In the genomic region with DNA sequence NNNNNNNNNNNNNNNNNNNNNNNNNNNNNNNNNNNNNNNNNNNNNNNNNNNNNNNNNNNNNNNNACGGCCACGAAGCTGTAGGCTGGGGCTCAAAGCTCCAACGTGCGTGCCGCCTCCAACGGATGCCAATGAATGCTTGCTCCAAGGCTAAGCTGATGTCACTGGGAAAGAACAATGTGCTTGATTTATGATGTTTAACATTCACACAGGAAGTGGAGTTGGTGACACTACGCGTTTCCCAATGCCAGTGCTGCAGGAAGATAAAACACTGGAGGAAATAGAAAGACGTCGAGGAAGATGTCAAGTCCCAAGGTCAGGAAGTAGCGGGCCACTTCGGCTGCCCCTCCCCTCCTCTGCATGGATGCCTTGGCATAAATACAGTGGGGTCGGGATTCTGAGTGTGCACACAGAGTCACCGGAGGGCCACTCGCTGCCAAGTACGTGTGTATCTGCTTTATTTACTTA, we compare ENCODE assay signal across 11 mouse cellular contexts.
DNase-seq lines count a peak whose midpoint lies in the region; ATAC-seq lines count a peak whose summit lies in the region.
"Had no signal": no experiment of that assay in that cellular context is flagged by ENCODE, and none has a peak within 500 bp of the region (broad histone marks: within the 10 kb centered on the region; RNA-seq: fewer than 3 reads in every experiment).

No protein-coding gene starts in this region.

- DNase-seq in adrenal gland, adult 8-10 months: peak; percentile 58
- peak; percentile 8 for DNase-seq in brain, adult 2 months (ENCODE audit: low read depth, low spot score)
- DNase-seq in kidney, postnatal 14 days: peak; percentile 48
- DNase-seq in gastrocnemius, postnatal 10 days: no peak
- no peak for DNase-seq in cerebellum, adult 9-10 months
- no peak for DNase-seq in heart, embryonic 10.5 days (ENCODE audit: low spot score)
- no peak for DNase-seq in hindbrain, embryonic 14.5 days (ENCODE audit: low spot score)
- DNase-seq: cerebellum, adult 11-12 months; gastrocnemius, postnatal 14 days; midbrain, embryonic 14.5 days had no signal

- H3K27ac ChIP-seq in lung, embryonic 15.5 days: peak overlapping the region; percentile 70
- H3K27ac ChIP-seq in heart, embryonic 10.5 days: no peak overlapping the region
- H3K27ac ChIP-seq in hindbrain, embryonic 14.5 days: no peak overlapping the region

- H3K36me3 ChIP-seq in lung, embryonic 15.5 days: no peaks in the 10 kb centered on the region
- no peaks in the 10 kb centered on the region for H3K36me3 ChIP-seq in heart, embryonic 10.5 days
- no peaks in the 10 kb centered on the region for H3K36me3 ChIP-seq in hindbrain, embryonic 14.5 days (replicated peaks; ENCODE audit: control insufficient read depth, insufficient read depth)

- WGBS in lung, embryonic 15.5 days: 26% methylated on average over 16 of the region's 16 CpGs
- 68% methylated on average over 16 of the region's 16 CpGs for WGBS in heart, embryonic 10.5 days
- 68% methylated on average over 16 of the region's 16 CpGs for WGBS in hindbrain, embryonic 14.5 days

- H3K9ac ChIP-seq in lung, embryonic 15.5 days: no peak overlapping the region
- H3K9ac ChIP-seq in hindbrain, embryonic 14.5 days: no peak overlapping the region

- no peaks in the 10 kb centered on the region for H3K27me3 ChIP-seq in lung, embryonic 15.5 days
- no peaks in the 10 kb centered on the region for H3K27me3 ChIP-seq in heart, embryonic 10.5 days (ENCODE audit: insufficient read depth, poor library complexity, severe bottlenecking)
- H3K27me3 ChIP-seq in hindbrain, embryonic 14.5 days (ENCODE audit: control insufficient read depth, insufficient read depth, low read length): no peaks in the 10 kb centered on the region

- H3K9me3 ChIP-seq in lung, embryonic 15.5 days: no peaks in the 10 kb centered on the region
- H3K9me3 ChIP-seq in heart, embryonic 10.5 days: 0 out of 2 replicates have a peak, but pooled peaks cover 3% of the 10 kb centered on the region
- H3K9me3 ChIP-seq in hindbrain, embryonic 14.5 days (ENCODE audit: control insufficient read depth, low read length): no peaks in the 10 kb centered on the region

- ATAC-seq in lung, embryonic 15.5 days (ENCODE audit: borderline replicate concordance, extremely low read depth, low FRiP score, low TSS enrichment): peak; percentile 77
- ATAC-seq in hindbrain, embryonic 14.5 days (ENCODE audit: low FRiP score): no peak

- 0 out of 2 replicates have a peak overlapping the region, but pooled peaks have one; percentile 13 for H3K4me2 ChIP-seq in lung, embryonic 15.5 days
- no peak overlapping the region for H3K4me2 ChIP-seq in hindbrain, embryonic 14.5 days (replicated peaks)

- H3K4me3 ChIP-seq in lung, embryonic 15.5 days: no peak overlapping the region
- H3K4me3 ChIP-seq in heart, embryonic 10.5 days: no peak overlapping the region
- no peak overlapping the region for H3K4me3 ChIP-seq in hindbrain, embryonic 14.5 days (replicated peaks; ENCODE audit: low read length)

- H3K4me1 ChIP-seq in lung, embryonic 15.5 days: peaks cover 13% of the 10 kb centered on the region
- H3K4me1 ChIP-seq in heart, embryonic 10.5 days: no peaks in the 10 kb centered on the region
- no peaks in the 10 kb centered on the region; the same call in 1 of the 2 replicates for H3K4me1 ChIP-seq in hindbrain, embryonic 14.5 days (replicated peaks; ENCODE audit: control insufficient read depth, insufficient read depth, low read length)

Comparison
In these comparisons a context has a peak if more than half of its experiments do, and no peak if none do; other contexts are left out.
1. DNase-seq: peak in adrenal gland, adult 8-10 months (single experiment), brain, adult 2 months (single experiment) and kidney, postnatal 14 days (single experiment); none in gastrocnemius, postnatal 10 days (single experiment), cerebellum, adult 9-10 months (single experiment), heart, embryonic 10.5 days (single experiment) and hindbrain, embryonic 14.5 days (single experiment).